Mouse (Mus musculus): ENCODE data around the gene Zbed4.

DNA sequence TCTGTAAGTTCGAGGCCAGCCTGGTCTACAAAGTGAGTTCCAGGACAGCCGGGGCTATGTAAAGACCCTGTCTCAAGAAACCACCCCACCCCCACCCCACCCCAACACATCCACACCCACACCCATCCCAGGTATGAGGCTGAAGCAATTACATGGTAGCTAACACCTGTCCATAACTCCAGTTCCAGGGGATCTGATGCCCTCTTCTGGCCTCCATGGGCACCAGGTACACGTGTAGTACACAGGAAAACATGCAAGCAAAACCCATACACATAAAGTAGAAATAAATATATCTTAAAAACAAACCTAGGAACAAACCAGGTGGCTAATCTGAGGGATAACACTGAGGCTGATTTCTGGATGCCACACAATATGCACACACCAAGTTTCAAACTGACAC is 61.8 kb downstream of the Zbed4 start:
- no peak for TF ChIP-seq CTCF (IDR thresholded peaks at IDR 0.05; ENCODE audit: control insufficient read depth, insufficient read depth, insufficient replicate concordance, low read depth, low read length)
- TF ChIP-seq POLR2A (IDR thresholded peaks at IDR 0.05; ENCODE audit: control insufficient read depth, low read depth, low read length) = no peak

Data from testis, adult 2 months (tissue).